Mouse (Mus musculus) thymus, adult 2 months (tissue): ENCODE measurements around the gene Lhfp.

Source experiments
- CTCF ChIP-seq: fragments of 200-500 bp; IDR thresholded peaks from 2 replicates; pipeline ENCODE4 v1.5.1; 2012; ENCODE audit warnings: mild to moderate bottlenecking, control low read depth, low read length, moderate library complexity, borderline replicate concordance; ENCODE audit not compliant: control insufficient read depth, poor library complexity, insufficient read depth; ENCODE audit errors: extremely low read depth
- POLR2A ChIP-seq: fragments of 200-500 bp; IDR thresholded peaks from 2 replicates; pipeline ENCODE4 v1.6.1; 2012; ENCODE audit warnings: mild to moderate bottlenecking, low read length, control low read depth, moderate library complexity; ENCODE audit not compliant: control insufficient read depth, poor library complexity, insufficient read depth; ENCODE audit errors: extremely low read depth

- TF ChIP-seq CTCF (no peak), POLR2A (no peak)
Observed at GRCm38 (mm10) chr3:53101711-53102110, 60.4 kb downstream of the Lhfp start.
